Mouse (Mus musculus): ENCODE data around the gene Slc44a1. TPM values are rescaled to one million over a fixed set of nuclear protein-coding genes. Genes with fewer than 3 reads are reported as not detected.

Gene Slc44a1
- 16.6 and 17.7 TPM in 2 replicates for polyA plus RNA-seq (2014; fragmentation: Nextera tagmentation; extraction: Ambion mirVana)

- H3K36me3 ChIP-seq (replicated peaks; ENCODE audit: control insufficient read depth, insufficient read depth) = no peaks in the 10 kb centered on the region
- peak within 1 kb of the TSS; percentile 86 for H3K27ac ChIP-seq
- H3K4me3 ChIP-seq (replicated peaks; ENCODE audit: low read length) = peak within 1 kb of the TSS; percentile 85
- DNase-seq (ENCODE audit: low spot score) = peak; percentile 90
- peak within 1 kb of the TSS; percentile 81 for H3K9ac ChIP-seq
- H3K9me3 ChIP-seq (ENCODE audit: control insufficient read depth, low read length) = no peaks in the 10 kb centered on the region
- H3K4me2 ChIP-seq (replicated peaks) = peak within 1 kb of the TSS; percentile 98
- under 1% methylated on average over 72 of the region's 122 CpGs for WGBS
- H3K27me3 ChIP-seq (ENCODE audit: control insufficient read depth, insufficient read depth, low read length) = no peaks in the 10 kb centered on the region
- ATAC-seq (ENCODE audit: low FRiP score) = peak; percentile 98
- peaks cover 16% of the 10 kb centered on the region for H3K4me1 ChIP-seq (replicated peaks; ENCODE audit: control insufficient read depth, insufficient read depth, low read length)
Measured at GRCm38 (mm10) chr4:53440010-53440815, at the start of gene Slc44a1. Gene Slc44a1 (plus strand): TSS chr4:53440413.

GRCm38 (mm10) chr4:53395002-53395401, 45.2 kb upstream of the Slc44a1 start:
- H3K4me2 ChIP-seq (replicated peaks) = no peak overlapping the region
- DNase-seq (ENCODE audit: low spot score) = no peak
- no peaks in the 10 kb centered on the region for H3K36me3 ChIP-seq (replicated peaks; ENCODE audit: control insufficient read depth, insufficient read depth)
- no peaks in the 10 kb centered on the region for H3K9me3 ChIP-seq (ENCODE audit: control insufficient read depth, low read length)
- no peak for ATAC-seq (ENCODE audit: low FRiP score)
- H3K27me3 ChIP-seq (ENCODE audit: control insufficient read depth, insufficient read depth, low read length) = no peaks in the 10 kb centered on the region
- 82% methylated on average over 3 of the region's 3 CpGs for WGBS
- H3K9ac ChIP-seq = no peak overlapping the region
- no peak overlapping the region for H3K4me3 ChIP-seq (replicated peaks; ENCODE audit: low read length)
- H3K27ac ChIP-seq = no peak overlapping the region
- no peaks in the 10 kb centered on the region for H3K4me1 ChIP-seq (replicated peaks; ENCODE audit: control insufficient read depth, insufficient read depth, low read length)

- Histone ChIP-seq H3K27me3 (ENCODE audit: control insufficient read depth, insufficient read depth, low read length) (no peaks in the 10 kb centered on the region), H3K36me3 (replicated peaks; ENCODE audit: control insufficient read depth, insufficient read depth) (no peaks in the 10 kb centered on the region), H3K9ac (no peak overlapping the region), H3K4me2 (replicated peaks) (no peak overlapping the region), H3K27ac (no peak overlapping the region), H3K4me3 (replicated peaks; ENCODE audit: low read length) (no peak overlapping the region), H3K9me3 (ENCODE audit: control insufficient read depth, low read length) (no peaks in the 10 kb centered on the region), H3K4me1 (replicated peaks; ENCODE audit: control insufficient read depth, insufficient read depth, low read length) (no peaks in the 10 kb centered on the region)
- no peak for DNase-seq (ENCODE audit: low spot score)
- no peak for ATAC-seq (ENCODE audit: low FRiP score)
- 74% methylated on average over 11 of the region's 11 CpGs for WGBS
Measured at GRCm38 (mm10) chr4:53396623-53397192, 43.5 kb upstream of the Slc44a1 start.

- ATAC-seq (ENCODE audit: low FRiP score) = no peak
- H3K4me1 ChIP-seq (replicated peaks; ENCODE audit: control insufficient read depth, insufficient read depth, low read length) = no peaks in the 10 kb centered on the region
Measured at GRCm38 (mm10) chr4:53397280-53398117, 42.7 kb upstream of the Slc44a1 start.

GRCm38 (mm10) chr4:53398561-53398960, 41.7 kb upstream of the Slc44a1 start:
- ATAC-seq (ENCODE audit: low FRiP score) (no peak), DNase-seq (ENCODE audit: low spot score) (no peak)
- 62% methylated on average over 5 of the region's 5 CpGs for WGBS
- H3K27me3 ChIP-seq (ENCODE audit: control insufficient read depth, insufficient read depth, low read length) = no peaks in the 10 kb centered on the region
- no peak overlapping the region for H3K27ac ChIP-seq
- no peak overlapping the region for H3K9ac ChIP-seq
- no peaks in the 10 kb centered on the region for H3K4me1 ChIP-seq (replicated peaks; ENCODE audit: control insufficient read depth, insufficient read depth, low read length)
- no peaks in the 10 kb centered on the region for H3K36me3 ChIP-seq (replicated peaks; ENCODE audit: control insufficient read depth, insufficient read depth)
- no peaks in the 10 kb centered on the region for H3K9me3 ChIP-seq (ENCODE audit: control insufficient read depth, low read length)
- H3K4me2 ChIP-seq (replicated peaks) = no peak overlapping the region
- no peak overlapping the region for H3K4me3 ChIP-seq (replicated peaks; ENCODE audit: low read length)

More at GRCm38 (mm10) chr4:53397280-53398117, 42.7 kb upstream of the Slc44a1 start:
- H3K4me2 ChIP-seq (replicated peaks) = no peak overlapping the region
- no peaks in the 10 kb centered on the region for H3K27me3 ChIP-seq (ENCODE audit: control insufficient read depth, insufficient read depth, low read length)
- no peaks in the 10 kb centered on the region for H3K36me3 ChIP-seq (replicated peaks; ENCODE audit: control insufficient read depth, insufficient read depth)
- H3K9me3 ChIP-seq (ENCODE audit: control insufficient read depth, low read length) = no peaks in the 10 kb centered on the region
- DNase-seq (ENCODE audit: low spot score) = no peak
- H3K27ac ChIP-seq = no peak overlapping the region
- no peak overlapping the region for H3K9ac ChIP-seq
- WGBS = 82% methylated on average over 4 of the region's 4 CpGs
- no peak overlapping the region for H3K4me3 ChIP-seq (replicated peaks; ENCODE audit: low read length)

GRCm38 (mm10) chr4:53399428-53399827, 40.8 kb upstream of the Slc44a1 start:
- H3K9ac ChIP-seq = no peak overlapping the region
- no peak overlapping the region for H3K27ac ChIP-seq
- WGBS = 89% methylated on average over 1 of the region's 1 CpGs
- no peaks in the 10 kb centered on the region for H3K4me1 ChIP-seq (replicated peaks; ENCODE audit: control insufficient read depth, insufficient read depth, low read length)
- H3K36me3 ChIP-seq (replicated peaks; ENCODE audit: control insufficient read depth, insufficient read depth) = no peaks in the 10 kb centered on the region
- H3K9me3 ChIP-seq (ENCODE audit: control insufficient read depth, low read length) = no peaks in the 10 kb centered on the region
- DNase-seq (ENCODE audit: low spot score) (no peak), ATAC-seq (ENCODE audit: low FRiP score) (no peak)
- H3K4me3 ChIP-seq (replicated peaks; ENCODE audit: low read length) = no peak overlapping the region
- H3K4me2 ChIP-seq (replicated peaks) = no peak overlapping the region
- no peaks in the 10 kb centered on the region for H3K27me3 ChIP-seq (ENCODE audit: control insufficient read depth, insufficient read depth, low read length)

- Histone ChIP-seq H3K27me3 (ENCODE audit: control insufficient read depth, insufficient read depth, low read length) (no peaks in the 10 kb centered on the region), H3K4me1 (replicated peaks; ENCODE audit: control insufficient read depth, insufficient read depth, low read length) (no peaks in the 10 kb centered on the region), H3K36me3 (replicated peaks; ENCODE audit: control insufficient read depth, insufficient read depth) (no peaks in the 10 kb centered on the region), H3K9me3 (ENCODE audit: control insufficient read depth, low read length) (no peaks in the 10 kb centered on the region), H3K9ac (no peak overlapping the region), H3K27ac (no peak overlapping the region), H3K4me2 (replicated peaks) (no peak overlapping the region), H3K4me3 (replicated peaks; ENCODE audit: low read length) (no peak overlapping the region)
- no peak for DNase-seq (ENCODE audit: low spot score)
- ATAC-seq (ENCODE audit: low FRiP score) = no peak
- WGBS = 95% methylated on average over 12 of the region's 12 CpGs
Measured at GRCm38 (mm10) chr4:53403386-53403785, 36.8 kb upstream of the Slc44a1 start.

GRCm38 (mm10) chr4:53404431-53404925, 35.7 kb upstream of the Slc44a1 start:
- no peaks in the 10 kb centered on the region for H3K4me1 ChIP-seq (replicated peaks; ENCODE audit: control insufficient read depth, insufficient read depth, low read length)
- WGBS = 86% methylated on average over 6 of the region's 6 CpGs
- no peak for ATAC-seq (ENCODE audit: low FRiP score)
- no peak overlapping the region for H3K4me3 ChIP-seq (replicated peaks; ENCODE audit: low read length)
- no peak for DNase-seq (ENCODE audit: low spot score)
- no peak overlapping the region for H3K4me2 ChIP-seq (replicated peaks)
- H3K27me3 ChIP-seq (ENCODE audit: control insufficient read depth, insufficient read depth, low read length) = no peaks in the 10 kb centered on the region
- no peak overlapping the region for H3K27ac ChIP-seq
- H3K36me3 ChIP-seq (replicated peaks; ENCODE audit: control insufficient read depth, insufficient read depth) = no peaks in the 10 kb centered on the region
- no peaks in the 10 kb centered on the region for H3K9me3 ChIP-seq (ENCODE audit: control insufficient read depth, low read length)
- H3K9ac ChIP-seq = no peak overlapping the region

GRCm38 (mm10) chr4:53406866-53407265, 33.3 kb upstream of the Slc44a1 start:
- no peaks in the 10 kb centered on the region for H3K36me3 ChIP-seq (replicated peaks; ENCODE audit: control insufficient read depth, insufficient read depth)
- no peak for DNase-seq (ENCODE audit: low spot score)
- no peaks in the 10 kb centered on the region for H3K27me3 ChIP-seq (ENCODE audit: control insufficient read depth, insufficient read depth, low read length)
- no peaks in the 10 kb centered on the region for H3K9me3 ChIP-seq (ENCODE audit: control insufficient read depth, low read length)
- no peak overlapping the region for H3K4me3 ChIP-seq (replicated peaks; ENCODE audit: low read length)
- no peak overlapping the region for H3K27ac ChIP-seq
- no peak overlapping the region for H3K9ac ChIP-seq
- no peak overlapping the region for H3K4me2 ChIP-seq (replicated peaks)
- ATAC-seq (ENCODE audit: low FRiP score) = no peak
- no peaks in the 10 kb centered on the region for H3K4me1 ChIP-seq (replicated peaks; ENCODE audit: control insufficient read depth, insufficient read depth, low read length)
